Mouse (Mus musculus): Measurements from ENCODE around the gene Itsn1. TPM values are rescaled to one million over a fixed set of nuclear protein-coding genes. Genes with fewer than 3 reads are reported as not detected.

The Itsn1 gene
- 62.2 and 82.6 TPM in 2 replicates for polyA plus RNA-seq (2012; rRNA removed)

DNA sequence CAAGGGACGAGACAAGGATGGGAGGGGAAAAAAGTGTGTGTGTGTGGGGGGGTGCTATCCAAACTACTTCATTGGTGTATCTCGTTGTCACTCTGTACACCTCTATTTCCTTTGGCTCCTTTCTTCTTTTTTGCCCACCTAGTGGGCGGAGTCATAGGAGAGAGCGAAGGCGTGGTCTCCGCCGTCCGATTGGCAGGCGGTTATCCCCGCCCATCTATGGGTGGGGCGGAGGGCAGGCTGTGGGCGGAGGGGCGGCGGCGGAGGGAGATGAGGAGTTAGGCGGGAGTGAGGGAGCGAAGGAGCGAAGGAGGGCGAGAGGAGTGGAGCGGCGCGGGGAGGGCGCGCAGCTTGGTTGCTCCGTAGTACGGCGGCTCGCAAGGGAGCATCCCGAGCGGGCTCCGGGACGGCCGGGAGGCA, at the start of gene Itsn1:
Gene Itsn1, plus strand, starts transcription at position 216 of the 417 bp plus-strand sequence.
- TF ChIP-seq CTCF (IDR thresholded peaks at IDR 0.05; ENCODE audit: borderline replicate concordance, extremely low read depth, insufficient read depth, insufficient read length) (no peak), POLR2A (IDR thresholded peaks at IDR 0.05; ENCODE audit: borderline replicate concordance, extremely low read depth, insufficient read depth, insufficient read length, poor library complexity, severe bottlenecking) (peak; percentile 96)
- DNase-seq (ENCODE audit: low read depth): peak; percentile 100

DNA sequence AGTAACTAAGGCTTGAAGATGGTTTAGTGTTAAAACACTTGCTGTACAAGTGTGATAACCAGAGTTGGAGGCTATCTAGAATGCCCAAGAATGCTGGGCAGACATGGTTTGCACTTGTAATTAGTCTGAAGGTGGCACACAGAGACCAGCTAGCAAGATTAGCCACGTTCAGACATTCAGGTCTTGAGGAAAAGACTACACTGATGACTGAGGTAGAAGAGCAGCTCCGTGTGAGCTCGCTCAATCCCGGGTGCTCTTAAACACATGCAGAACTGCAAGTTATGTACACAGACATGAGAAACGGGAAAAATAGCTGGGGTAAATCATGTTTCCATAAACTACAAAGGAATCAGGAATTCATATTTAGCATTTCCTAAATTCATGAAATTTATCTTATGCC, 48.4 kb upstream of the Itsn1 start:
- no peak for DNase-seq (ENCODE audit: low read depth)
- TF ChIP-seq POLR2A (IDR thresholded peaks at IDR 0.05; ENCODE audit: borderline replicate concordance, extremely low read depth, insufficient read depth, insufficient read length, poor library complexity, severe bottlenecking): no peak
- TF ChIP-seq CTCF (IDR thresholded peaks at IDR 0.05; ENCODE audit: borderline replicate concordance, extremely low read depth, insufficient read depth, insufficient read length): no peak

DNA sequence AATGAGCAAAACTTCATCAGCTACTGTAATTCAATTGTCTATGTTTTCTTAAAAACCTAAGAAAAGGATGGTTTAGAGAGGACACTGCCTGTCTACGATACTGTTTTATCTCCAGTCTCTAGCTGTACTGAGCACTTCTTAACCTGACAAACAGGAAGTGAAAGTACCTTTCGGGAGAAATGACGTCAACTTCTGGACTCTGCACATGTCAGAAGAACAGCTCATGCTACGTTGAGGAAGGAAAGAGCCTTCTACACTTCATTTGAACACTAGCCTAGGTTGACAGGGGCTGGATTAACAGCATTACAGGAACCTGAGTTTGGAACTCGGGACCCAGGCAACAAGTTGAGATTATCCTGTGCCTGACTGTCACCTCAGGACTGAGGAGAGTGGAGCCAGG, 43.6 kb upstream of the Itsn1 start:
- no peak for DNase-seq (ENCODE audit: low read depth)
- TF ChIP-seq CTCF (IDR thresholded peaks at IDR 0.05; ENCODE audit: borderline replicate concordance, extremely low read depth, insufficient read depth, insufficient read length): no peak

DNA sequence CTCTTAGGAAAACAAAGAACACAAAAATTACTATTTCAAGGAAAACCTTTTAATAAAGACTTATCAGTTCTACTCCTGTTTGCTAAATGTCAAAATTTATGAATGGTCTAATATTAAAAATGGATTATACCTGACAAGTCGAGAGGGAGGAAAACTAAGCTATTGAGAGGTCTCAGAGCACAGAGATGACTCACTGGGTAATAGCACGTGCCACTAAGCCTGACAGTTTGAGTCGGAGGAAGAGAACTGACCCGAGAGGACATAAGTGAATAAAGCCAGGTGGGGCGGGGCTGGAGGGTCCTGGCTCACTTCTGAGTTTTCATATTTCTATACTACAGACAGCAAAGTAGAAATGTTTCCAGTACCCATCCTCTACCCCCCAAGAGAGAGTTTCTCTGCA, 42.7 kb upstream of the Itsn1 start:
- no peak for TF ChIP-seq CTCF (IDR thresholded peaks at IDR 0.05; ENCODE audit: borderline replicate concordance, extremely low read depth, insufficient read depth, insufficient read length)
- no peak for TF ChIP-seq POLR2A (IDR thresholded peaks at IDR 0.05; ENCODE audit: borderline replicate concordance, extremely low read depth, insufficient read depth, insufficient read length, poor library complexity, severe bottlenecking)
- DNase-seq (ENCODE audit: low read depth): no peak

DNA sequence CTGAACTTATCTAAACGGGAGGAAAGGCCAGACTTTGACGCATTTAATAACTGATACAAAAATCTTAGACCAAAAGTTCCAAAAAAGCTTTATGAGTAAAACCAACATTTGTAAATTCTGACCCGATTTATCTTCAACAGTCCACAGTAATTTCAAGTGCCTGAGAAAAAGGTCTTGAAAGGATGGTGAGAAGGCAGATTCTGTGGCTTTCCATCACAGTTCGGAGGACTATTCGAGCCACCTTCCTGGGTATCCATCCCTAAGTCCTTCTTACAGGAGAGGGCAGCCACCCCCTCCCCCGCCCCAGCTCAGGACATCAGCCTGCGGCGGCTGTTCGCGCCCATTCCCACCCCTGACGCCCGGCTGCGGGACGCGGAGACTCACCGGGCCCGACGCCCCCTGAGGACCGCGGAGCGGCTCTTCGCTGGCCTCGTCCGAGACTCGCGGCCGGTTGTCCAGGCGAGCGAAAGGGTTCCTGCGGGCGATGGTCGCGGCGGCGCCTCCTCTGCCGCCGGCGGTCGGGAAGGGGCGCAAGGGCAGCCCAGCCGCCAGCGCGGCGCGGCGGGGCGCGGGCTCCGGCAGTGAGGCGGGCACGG, 41.0 kb upstream of the Itsn1 start:
- peak; percentile 55 for DNase-seq (ENCODE audit: low read depth)

DNA sequence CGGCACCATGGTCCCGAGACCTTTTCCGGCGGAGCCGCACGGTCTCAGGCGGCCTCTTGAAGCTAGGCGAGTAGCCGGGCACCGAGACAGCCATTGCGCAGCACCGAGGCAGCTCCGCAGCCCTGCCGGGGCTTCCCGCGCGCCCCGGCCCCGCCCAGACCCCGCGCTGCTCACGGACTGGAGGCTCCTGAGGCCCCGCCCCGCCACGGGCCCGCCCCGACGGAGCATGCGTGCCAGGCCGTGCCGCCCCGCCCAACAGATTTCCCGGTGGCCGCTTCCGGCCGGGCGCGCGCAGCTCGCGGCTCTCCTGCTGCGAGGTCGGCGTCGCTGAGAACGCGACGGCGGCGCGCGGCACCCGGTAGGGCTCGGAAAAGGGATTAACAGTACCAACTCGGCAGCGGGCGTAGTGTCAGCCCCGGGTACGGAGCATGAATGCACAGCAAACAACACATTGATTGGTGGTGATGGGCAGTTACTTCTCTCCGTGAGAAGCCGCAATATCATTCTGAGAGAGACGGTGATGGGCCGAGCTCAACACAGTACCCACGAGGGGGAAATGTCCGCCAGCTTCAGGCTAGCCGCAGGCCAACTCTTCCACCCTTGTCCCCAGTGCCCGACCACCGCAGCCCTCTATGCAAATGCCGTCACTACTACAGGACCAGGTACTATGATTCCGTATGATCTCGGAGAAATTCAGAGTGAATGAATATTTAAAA, 40.3 kb upstream of the Itsn1 start, which contains the start of gene Donson:
Gene Donson, minus strand, starts transcription at position 152 of the 716 bp plus-strand sequence.
- TF ChIP-seq POLR2A (IDR thresholded peaks at IDR 0.05; ENCODE audit: borderline replicate concordance, extremely low read depth, insufficient read depth, insufficient read length, poor library complexity, severe bottlenecking): peak; percentile 92
- TF ChIP-seq CTCF (IDR thresholded peaks at IDR 0.05; ENCODE audit: borderline replicate concordance, extremely low read depth, insufficient read depth, insufficient read length): no peak
- peak; percentile 98 for DNase-seq (ENCODE audit: low read depth)

More for the DNA sequence above, 41.0 kb upstream of the Itsn1 start:
- TF ChIP-seq POLR2A (IDR thresholded peaks at IDR 0.05; ENCODE audit: borderline replicate concordance, extremely low read depth, insufficient read depth, insufficient read length, poor library complexity, severe bottlenecking): no peak
- no peak for TF ChIP-seq CTCF (IDR thresholded peaks at IDR 0.05; ENCODE audit: borderline replicate concordance, extremely low read depth, insufficient read depth, insufficient read length)

DNA sequence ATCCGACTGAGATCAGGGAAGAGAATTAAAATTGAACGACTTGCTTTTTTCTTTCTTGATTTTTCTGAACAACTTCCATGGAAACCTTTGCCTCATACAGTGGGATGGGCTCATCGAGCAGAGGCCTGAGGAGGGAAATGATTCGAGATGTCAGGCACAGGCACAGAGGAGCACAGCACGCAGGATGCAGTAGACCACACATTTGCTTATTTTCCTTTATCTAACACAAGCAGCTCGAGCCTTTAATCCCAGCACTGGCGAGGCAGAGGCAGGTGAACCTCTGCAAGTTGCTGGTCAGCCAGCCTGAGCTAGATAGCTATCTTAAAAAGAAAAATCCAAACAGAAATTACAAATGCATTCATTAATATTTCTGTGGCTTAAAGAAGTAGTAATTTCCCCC, 39.3 kb upstream of the Itsn1 start:
- no peak for TF ChIP-seq POLR2A (IDR thresholded peaks at IDR 0.05; ENCODE audit: borderline replicate concordance, extremely low read depth, insufficient read depth, insufficient read length, poor library complexity, severe bottlenecking)
- TF ChIP-seq CTCF (IDR thresholded peaks at IDR 0.05; ENCODE audit: borderline replicate concordance, extremely low read depth, insufficient read depth, insufficient read length): no peak
- DNase-seq (ENCODE audit: low read depth): peak; percentile 2

DNA sequence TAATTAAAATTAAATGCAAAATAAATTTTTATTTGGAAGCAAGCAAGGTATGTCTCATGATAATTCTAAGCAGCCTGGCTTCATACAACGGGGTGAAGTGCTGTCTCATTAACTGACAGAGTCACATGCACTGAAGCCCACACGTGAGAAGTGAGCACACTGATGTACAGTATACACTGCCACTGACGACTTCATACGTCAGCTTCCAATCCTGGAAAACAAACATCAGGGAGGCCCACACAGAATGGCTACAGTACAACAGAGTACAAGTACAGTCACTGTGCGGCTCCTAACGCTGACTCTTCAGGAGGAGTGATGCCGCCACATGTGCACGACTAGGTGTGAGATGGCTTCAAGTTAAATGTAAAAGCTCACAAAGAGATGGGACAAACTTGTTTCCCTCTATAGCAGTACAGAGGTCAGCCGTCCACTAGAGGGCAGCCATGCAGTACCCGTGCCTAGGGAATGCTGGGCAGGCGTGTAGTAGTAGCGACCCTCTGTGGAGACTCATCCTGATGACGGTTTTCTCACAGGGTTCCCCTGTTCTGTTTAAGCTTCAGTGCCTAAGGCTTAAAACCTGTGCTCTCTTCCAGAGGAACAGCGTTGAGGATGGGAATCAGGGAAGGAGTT, 34.5 kb upstream of the Itsn1 start:
- TF ChIP-seq POLR2A (IDR thresholded peaks at IDR 0.05; ENCODE audit: borderline replicate concordance, extremely low read depth, insufficient read depth, insufficient read length, poor library complexity, severe bottlenecking) (no peak), CTCF (IDR thresholded peaks at IDR 0.05; ENCODE audit: borderline replicate concordance, extremely low read depth, insufficient read depth, insufficient read length) (peak; percentile 91)
- DNase-seq (ENCODE audit: low read depth): peak; percentile 85

DNA sequence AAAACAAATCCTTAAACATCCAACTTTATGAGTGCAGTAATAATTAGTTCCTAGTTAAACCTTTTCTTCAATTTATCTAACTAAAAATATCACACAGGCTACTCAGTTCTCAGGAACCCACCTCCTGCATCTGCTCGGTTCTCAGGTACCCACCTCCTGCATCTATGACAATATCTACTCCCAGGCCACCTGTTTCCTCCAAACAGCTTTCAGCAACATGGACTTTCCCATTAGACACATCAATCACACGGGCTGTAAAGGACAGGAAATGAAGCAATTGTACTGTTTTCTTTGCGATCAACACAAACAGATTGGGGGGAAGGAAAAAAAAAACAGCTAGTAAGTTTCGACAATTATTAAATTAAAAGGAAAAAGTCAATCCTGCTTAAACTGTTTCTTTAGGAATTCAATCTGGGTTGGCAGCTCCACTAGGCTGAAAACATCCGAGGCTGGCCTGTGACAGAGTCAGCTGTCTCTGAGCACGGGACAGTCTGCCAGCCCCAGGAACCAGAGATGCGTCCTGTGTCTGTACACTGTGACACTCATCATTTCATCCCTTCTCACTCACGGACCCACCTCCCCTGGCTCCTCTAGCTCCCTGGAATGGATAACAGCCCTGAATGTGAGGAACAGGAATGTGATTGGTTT, 33.8 kb upstream of the Itsn1 start:
- DNase-seq (ENCODE audit: low read depth): no peak
- TF ChIP-seq POLR2A (IDR thresholded peaks at IDR 0.05; ENCODE audit: borderline replicate concordance, extremely low read depth, insufficient read depth, insufficient read length, poor library complexity, severe bottlenecking) (no peak), CTCF (IDR thresholded peaks at IDR 0.05; ENCODE audit: borderline replicate concordance, extremely low read depth, insufficient read depth, insufficient read length) (no peak)

DNA sequence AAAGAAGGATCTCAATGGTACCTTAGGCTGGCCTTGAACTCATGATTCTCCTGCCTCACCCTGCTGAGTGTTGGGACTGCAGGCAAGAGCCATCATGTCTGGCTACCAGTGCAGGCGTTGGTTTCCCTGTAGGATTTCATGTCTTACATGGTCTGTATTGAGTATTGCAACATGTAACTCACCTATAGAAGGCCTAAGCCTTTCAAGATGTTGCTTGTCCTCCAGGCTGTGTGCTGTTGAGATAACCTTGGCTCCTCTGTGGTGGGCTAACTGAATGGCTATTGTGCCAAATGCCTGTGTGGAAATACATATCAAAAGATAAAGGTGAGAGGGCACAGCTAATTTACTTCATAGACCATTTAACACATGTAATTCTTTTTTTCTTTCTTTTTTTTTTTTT, 30.1 kb upstream of the Itsn1 start:
- no peak for DNase-seq (ENCODE audit: low read depth)
- TF ChIP-seq POLR2A (IDR thresholded peaks at IDR 0.05; ENCODE audit: borderline replicate concordance, extremely low read depth, insufficient read depth, insufficient read length, poor library complexity, severe bottlenecking) (no peak), CTCF (IDR thresholded peaks at IDR 0.05; ENCODE audit: borderline replicate concordance, extremely low read depth, insufficient read depth, insufficient read length) (no peak)

DNA sequence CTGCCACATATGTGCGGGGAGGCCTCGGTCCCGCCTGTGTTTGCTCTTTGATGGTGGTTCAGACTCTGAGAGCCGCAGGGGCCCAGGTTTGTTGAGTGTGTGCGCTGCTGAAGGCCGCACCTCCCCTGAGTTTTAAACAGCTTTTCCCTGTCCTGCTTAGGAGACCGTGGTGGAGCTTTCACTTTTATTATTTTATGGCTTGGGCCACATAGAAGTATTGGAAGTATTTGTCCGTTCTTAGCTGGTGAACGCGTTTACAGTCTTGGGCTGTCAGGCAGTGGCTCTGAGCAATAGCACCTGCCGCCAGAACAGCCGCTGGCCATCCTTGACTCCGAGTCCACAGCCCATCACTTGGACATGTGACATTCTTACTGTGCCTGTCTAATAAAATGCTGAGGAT, 27.2 kb upstream of the Itsn1 start:
- no peak for DNase-seq (ENCODE audit: low read depth)
- TF ChIP-seq CTCF (IDR thresholded peaks at IDR 0.05; ENCODE audit: borderline replicate concordance, extremely low read depth, insufficient read depth, insufficient read length): no peak
- no peak for TF ChIP-seq POLR2A (IDR thresholded peaks at IDR 0.05; ENCODE audit: borderline replicate concordance, extremely low read depth, insufficient read depth, insufficient read length, poor library complexity, severe bottlenecking)

Measured in brain, embryonic 14.5 days (tissue).